Mouse (Mus musculus) skeletal muscle tissue, adult 2 months (tissue): ENCODE results near the gene Nsl1.
A peak's percentile ranks its signal among the peaks of the same experiment; 100 is the strongest.

Experiments
- DNase-seq: peaks from one replicate; pipeline ENCODE4 v3.0.0-alpha.2; 2012; ENCODE audit warnings: low read depth, low spot score

Gene Nsl1

GRCm38 (mm10) chr1:191093578-191093977 is 30.8 kb downstream of the Nsl1 start:
- no peak for DNase-seq

- no peak for DNase-seq
Measured at GRCm38 (mm10) chr1:191095019-191095418, 32.2 kb downstream of the Nsl1 start.

- DNase-seq: no peak
Measured at GRCm38 (mm10) chr1:191096871-191097681, 34.3 kb downstream of the Nsl1 start.

GRCm38 (mm10) chr1:191097802-191098747 is 35.3 kb downstream of the Nsl1 start, which contains the start of gene Batf3:
Gene Batf3 (plus strand): TSS chr1:191097847.
- no peak for DNase-seq

GRCm38 (mm10) chr1:191099114-191099513 is 36.3 kb downstream of the Nsl1 start:
- no peak for DNase-seq

GRCm38 (mm10) chr1:191099772-191100291 is 37.0 kb downstream of the Nsl1 start:
- DNase-seq: no peak

GRCm38 (mm10) chr1:191102730-191103370 is 40.0 kb downstream of the Nsl1 start:
- no peak for DNase-seq

- DNase-seq: no peak
Measured at GRCm38 (mm10) chr1:191105246-191105645, 42.4 kb downstream of the Nsl1 start.

GRCm38 (mm10) chr1:191107306-191107705 is 44.5 kb downstream of the Nsl1 start:
- DNase-seq: no peak

- DNase-seq: no peak
Measured at GRCm38 (mm10) chr1:191109907-191110306, 47.1 kb downstream of the Nsl1 start.

GRCm38 (mm10) chr1:191111146-191111545 is 48.3 kb downstream of the Nsl1 start:
- DNase-seq: peak; percentile 33

- DNase-seq: no peak
Measured at GRCm38 (mm10) chr1:191114868-191115267, 52.1 kb downstream of the Nsl1 start.

GRCm38 (mm10) chr1:191115514-191116238 is 52.9 kb downstream of the Nsl1 start:
- DNase-seq: no peak

GRCm38 (mm10) chr1:191122744-191123143 is 59.9 kb downstream of the Nsl1 start:
- DNase-seq: peak; percentile 47

GRCm38 (mm10) chr1:191123696-191124095 is 60.9 kb downstream of the Nsl1 start:
- no peak for DNase-seq

- DNase-seq: no peak
Measured at GRCm38 (mm10) chr1:191124288-191124687, 61.5 kb downstream of the Nsl1 start.

GRCm38 (mm10) chr1:191125811-191126638 is 63.2 kb downstream of the Nsl1 start:
- peak; percentile 32 for DNase-seq

- no peak for DNase-seq
Measured at GRCm38 (mm10) chr1:191131692-191132091, 68.9 kb downstream of the Nsl1 start.

- DNase-seq: no peak
Measured at GRCm38 (mm10) chr1:191132240-191132639, 69.4 kb downstream of the Nsl1 start.

- DNase-seq: no peak
Measured at GRCm38 (mm10) chr1:191132934-191133333, 70.1 kb downstream of the Nsl1 start.
